Mouse (Mus musculus) limb, embryonic 13.5 days (tissue): ENCODE results near the gene Cux2. TPM values are rescaled to one million over a fixed set of nuclear protein-coding genes. Genes with fewer than 3 reads are reported as not detected.

Source experiments
- ATAC-seq: fragments of 200-750 bp; cut with Nextera tagmentation; 2 replicates; pipeline ENCODE4 v1.8.0; 2017; ENCODE audit warnings: low read depth, moderate number of reproducible peaks, moderate TSS enrichment; ENCODE audit not compliant: low FRiP score
- H3K27ac ChIP-seq: fragments of 300-500 bp; sonication (generic); 2 replicates; pipeline ENCODE4 v1.5.1; 2015; ENCODE audit warnings: inconsistent platforms, mild to moderate bottlenecking, moderate library complexity
- H3K27me3 ChIP-seq: fragments of 300-500 bp; sonication (generic); 2 replicates; pipeline ENCODE4 v1.6.1; 2015; ENCODE audit warnings: mild to moderate bottlenecking, inconsistent platforms
- H3K36me3 ChIP-seq: fragments of 300-500 bp; sonication (generic); 2 replicates; pipeline ENCODE4 v1.6.1; 2015; ENCODE audit warnings: inconsistent platforms, mild to moderate bottlenecking, moderate library complexity
- H3K4me1 ChIP-seq: fragments of 300-500 bp; sonication (generic); 2 replicates; pipeline ENCODE4 v1.6.1; 2015; ENCODE audit warnings: inconsistent platforms
- H3K4me2 ChIP-seq: fragments of 300-500 bp; sonication (generic); replicated peaks from 2 replicates; pipeline ENCODE4 v1.6.1; 2015; ENCODE audit warnings: inconsistent platforms, mild to moderate bottlenecking, moderate library complexity
- H3K4me3 ChIP-seq: fragments of 300-500 bp; sonication (generic); 2 replicates; pipeline ENCODE4 v1.5.1; 2015; ENCODE audit warnings: moderate library complexity, mild to moderate bottlenecking, inconsistent platforms
- H3K9ac ChIP-seq: fragments of 300-500 bp; sonication (generic); 2 replicates; pipeline ENCODE4 v1.6.1; 2015; ENCODE audit warnings: mild to moderate bottlenecking, inconsistent platforms
- H3K9me3 ChIP-seq: fragments of 300-500 bp; sonication (generic); 2 replicates; pipeline ENCODE4 v1.6.1; 2016; ENCODE audit warnings: inconsistent platforms
- WGBS: fragments of 180-500 bp; shearing (Covaris S2); methylation state at CpG from one replicate; pipeline ENCODE4 v1.1.7; 2015; 5-methylcytosine and 5-hydroxymethylcytosine counted together
- polyA plus RNA-seq: library from polyadenylated mRNA; unstranded; fragments of >200 nt; fragmentation: Nextera tagmentation; extraction: Ambion mirVana; gene quantifications from 2 replicates; pipeline ENCODE4 v1.2.1, GENCODE M21; 2015

Cux2 gene
- polyA plus RNA-seq, 1 experiment from 2014 or later: 4.1 TPM

DNA sequence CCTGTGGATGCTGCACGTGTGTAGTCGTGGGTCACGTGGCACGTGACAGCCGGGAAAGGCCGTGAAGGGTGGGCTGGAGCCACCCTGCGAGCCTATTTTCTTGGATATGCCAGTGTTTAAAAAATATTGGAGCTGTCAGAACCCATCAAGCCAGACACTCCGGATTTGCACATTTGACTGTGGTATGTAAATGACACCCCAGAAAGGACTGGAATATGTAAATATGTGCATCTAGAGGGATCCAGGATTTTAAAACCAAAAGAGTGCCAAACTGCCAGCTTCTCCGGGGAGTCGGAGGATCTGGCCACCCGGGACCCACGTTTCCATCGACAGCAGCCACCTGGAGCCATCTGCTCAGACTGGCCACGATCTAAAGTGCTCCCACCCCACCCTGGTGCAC is 145.1 kb downstream of the Cux2 start:
- no peak for ATAC-seq
- no peak overlapping the region for H3K9ac ChIP-seq
- WGBS: 90% methylated on average over 14 of the region's 14 CpGs

DNA sequence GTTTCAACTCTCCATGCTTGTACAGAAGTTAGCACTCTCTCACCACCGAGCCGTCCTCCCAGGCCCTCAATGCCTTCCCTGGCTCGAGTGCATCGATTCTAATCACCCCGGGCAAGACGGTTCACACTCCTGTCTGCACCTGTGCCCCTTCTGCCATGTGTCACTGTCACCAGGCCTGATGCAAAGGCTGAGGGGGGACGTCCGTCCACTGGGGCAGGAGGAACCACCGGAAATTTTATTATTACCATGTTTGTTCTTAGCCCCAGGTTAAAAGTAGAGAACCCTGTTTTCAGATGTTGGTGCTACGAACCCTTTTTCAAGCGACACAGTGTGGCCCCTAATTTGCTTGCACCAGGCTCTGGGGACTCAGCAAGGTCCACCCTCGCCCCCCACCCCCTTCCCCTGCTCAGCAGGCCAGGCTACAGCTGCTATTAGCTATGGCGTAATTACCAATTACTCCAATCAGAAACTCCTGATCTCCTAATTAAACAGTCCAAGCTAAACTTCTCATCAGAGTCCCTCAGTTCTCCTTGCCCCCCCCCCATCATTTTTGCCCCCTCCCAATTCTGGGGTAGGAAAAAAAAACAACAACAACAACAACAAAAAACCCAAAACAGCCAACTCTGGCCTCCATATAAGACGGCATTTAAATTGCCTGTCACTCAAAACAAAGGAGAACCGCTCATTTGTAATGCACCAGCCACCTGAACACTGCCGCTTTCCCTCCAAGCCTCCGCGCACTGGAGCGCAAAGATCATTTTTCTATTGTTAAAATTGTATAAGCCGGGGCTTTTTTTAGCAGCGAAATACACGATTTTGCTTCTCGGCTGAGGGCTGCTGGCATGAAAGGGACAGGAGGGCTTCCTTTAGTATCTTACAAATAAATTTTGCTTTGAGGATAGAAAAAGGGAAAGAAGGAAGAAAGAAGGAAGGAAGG is 146.8 kb downstream of the Cux2 start:
- 37% methylated on average over 23 of the region's 23 CpGs for WGBS
- peaks cover 11% of the 10 kb centered on the region for H3K4me1 ChIP-seq
- no peak for ATAC-seq

More for the DNA sequence above, 145.1 kb downstream of the Cux2 start:
- H3K4me1 ChIP-seq: peaks cover 11% of the 10 kb centered on the region
- no peaks in the 10 kb centered on the region for H3K27me3 ChIP-seq
- no peaks in the 10 kb centered on the region for H3K36me3 ChIP-seq
- H3K4me2 ChIP-seq: no peak overlapping the region
- no peak overlapping the region for H3K27ac ChIP-seq
- no peak overlapping the region for H3K4me3 ChIP-seq
- no peaks in the 10 kb centered on the region for H3K9me3 ChIP-seq

DNA sequence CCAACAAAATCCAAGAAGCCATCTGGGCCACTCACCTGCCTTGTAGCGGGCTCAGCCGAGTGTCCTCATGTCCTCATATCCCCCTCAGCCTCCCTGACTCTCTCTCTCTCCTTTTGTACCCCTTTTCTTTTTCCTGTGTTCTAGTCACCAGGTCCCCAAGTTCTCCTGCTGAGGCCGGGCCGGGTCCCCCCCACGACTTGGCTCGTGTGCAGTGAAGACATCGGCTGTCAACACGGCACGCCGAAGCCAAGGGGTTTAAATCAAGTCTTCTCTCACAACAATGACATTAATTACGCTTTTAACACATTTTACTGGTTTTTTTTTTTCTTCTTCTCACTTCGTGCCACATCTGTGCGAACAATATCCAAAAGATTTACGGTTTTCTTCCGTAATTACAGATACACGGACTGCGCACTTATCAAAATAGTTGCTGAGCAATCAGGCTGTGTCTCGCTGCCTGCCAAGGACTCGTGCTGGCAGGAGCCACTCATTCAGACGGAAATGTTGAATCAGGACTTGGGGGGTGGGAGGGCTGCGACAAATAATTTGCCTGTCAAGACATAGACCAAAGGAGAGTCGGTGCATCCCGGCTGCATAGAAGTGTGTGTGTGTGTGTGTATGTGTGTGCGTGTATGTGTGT is 154.7 kb downstream of the Cux2 start:
- H3K4me1 ChIP-seq: peaks cover 15% of the 10 kb centered on the region
- 0 out of 2 replicates have a peak overlapping the region, but pooled peaks have one; percentile 9 for H3K4me2 ChIP-seq
- no peaks in the 10 kb centered on the region for H3K9me3 ChIP-seq
- no peak overlapping the region for H3K4me3 ChIP-seq
- WGBS: 37% methylated on average over 24 of the region's 24 CpGs
- no peaks in the 10 kb centered on the region for H3K36me3 ChIP-seq
- H3K9ac ChIP-seq: no peak overlapping the region
- H3K27ac ChIP-seq: no peak overlapping the region
- peaks cover 25% of the 10 kb centered on the region; the same call in 1 of the 2 replicates for H3K27me3 ChIP-seq
- ATAC-seq: no peak

More for the DNA sequence above, 146.8 kb downstream of the Cux2 start:
- Histone ChIP-seq H3K9ac (no peak overlapping the region), H3K9me3 (no peaks in the 10 kb centered on the region), H3K4me2 (no peak overlapping the region), H3K27ac (no peak overlapping the region), H3K27me3 (no peaks in the 10 kb centered on the region), H3K4me3 (no peak overlapping the region), H3K36me3 (no peaks in the 10 kb centered on the region)

DNA sequence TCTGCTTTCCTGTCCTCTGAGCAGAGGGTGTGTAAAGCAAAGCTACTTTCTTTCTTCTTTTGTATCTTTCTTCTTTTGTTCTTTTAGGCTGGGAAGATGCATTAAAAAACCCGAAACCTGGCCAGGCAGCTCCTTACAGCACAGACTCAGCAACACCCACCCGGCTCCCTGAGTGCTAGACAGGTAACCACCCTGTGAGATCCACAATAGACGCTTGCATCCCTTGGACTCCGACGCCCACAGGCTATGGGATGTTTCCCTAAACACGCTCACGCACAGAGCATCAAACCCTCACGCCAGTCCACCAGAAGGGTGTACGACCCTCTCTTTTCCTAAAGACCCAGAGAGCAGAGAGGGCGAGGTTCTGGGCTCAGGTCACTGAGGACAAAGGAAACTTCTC is 155.3 kb downstream of the Cux2 start:
- ATAC-seq: no peak
- H3K27ac ChIP-seq: no peak overlapping the region
- no peaks in the 10 kb centered on the region for H3K36me3 ChIP-seq
- H3K4me1 ChIP-seq: peaks cover 15% of the 10 kb centered on the region
- peaks cover 25% of the 10 kb centered on the region; the same call in 1 of the 2 replicates for H3K27me3 ChIP-seq
- WGBS: 66% methylated on average over 10 of the region's 10 CpGs
- H3K9ac ChIP-seq: no peak overlapping the region
- no peak overlapping the region for H3K4me2 ChIP-seq
- no peak overlapping the region for H3K4me3 ChIP-seq
- no peaks in the 10 kb centered on the region for H3K9me3 ChIP-seq

DNA sequence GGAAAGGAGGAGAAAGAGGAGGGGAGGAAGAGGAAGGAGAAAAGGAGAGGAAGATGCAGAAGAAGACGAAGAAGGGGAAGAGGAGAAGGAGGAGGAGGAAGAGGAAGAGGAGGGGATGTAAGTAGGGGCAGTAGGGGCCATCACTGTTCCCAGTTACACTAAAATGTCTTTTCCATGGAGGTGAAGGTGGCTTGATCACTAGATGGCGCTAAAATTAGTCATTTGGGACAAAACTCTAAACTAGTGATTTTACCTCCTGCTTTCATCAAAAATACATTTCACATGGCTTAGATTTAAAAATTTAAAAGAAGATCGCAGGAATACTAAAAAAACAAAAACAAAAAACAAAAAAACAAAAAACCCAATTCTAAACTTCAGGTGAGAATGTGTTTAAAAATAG is 156.3 kb downstream of the Cux2 start:
- no peak overlapping the region for H3K9ac ChIP-seq
- H3K9me3 ChIP-seq: no peaks in the 10 kb centered on the region
- H3K4me3 ChIP-seq: no peak overlapping the region
- 35% methylated on average over 3 of the region's 3 CpGs for WGBS
- ATAC-seq: no peak
- H3K4me1 ChIP-seq: peaks cover 15% of the 10 kb centered on the region
- H3K4me2 ChIP-seq: no peak overlapping the region
- peaks cover 25% of the 10 kb centered on the region; the same call in 1 of the 2 replicates for H3K27me3 ChIP-seq
- no peak overlapping the region for H3K27ac ChIP-seq
- no peaks in the 10 kb centered on the region for H3K36me3 ChIP-seq

DNA sequence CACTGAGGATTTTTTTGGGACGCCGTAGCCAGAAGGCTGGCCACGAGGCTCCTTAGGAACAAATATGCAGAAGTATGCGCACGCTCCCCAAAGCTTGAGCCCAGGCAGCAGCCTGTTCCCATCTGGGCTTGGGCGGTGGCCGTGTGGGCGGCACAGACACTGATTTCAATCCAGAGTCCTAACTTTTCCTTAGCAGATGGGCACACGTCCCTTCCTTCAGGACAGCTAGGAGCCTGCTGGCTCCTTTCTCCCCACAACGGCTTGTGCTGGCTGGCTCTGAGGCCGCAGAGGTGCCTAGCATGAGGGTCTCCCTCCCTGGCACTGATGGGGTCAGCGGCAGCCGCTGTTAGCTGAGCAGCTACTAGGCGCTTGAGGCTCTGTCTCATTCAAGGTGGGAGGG is 157.6 kb downstream of the Cux2 start:
- WGBS: 78% methylated on average over 14 of the region's 14 CpGs
- Histone ChIP-seq H3K4me1 (peaks cover 15% of the 10 kb centered on the region), H3K4me3 (no peak overlapping the region), H3K27ac (no peak overlapping the region), H3K9ac (no peak overlapping the region), H3K36me3 (no peaks in the 10 kb centered on the region), H3K9me3 (no peaks in the 10 kb centered on the region), H3K4me2 (no peak overlapping the region), H3K27me3 (peaks cover 25% of the 10 kb centered on the region; the same call in 1 of the 2 replicates)
- ATAC-seq: no peak

DNA sequence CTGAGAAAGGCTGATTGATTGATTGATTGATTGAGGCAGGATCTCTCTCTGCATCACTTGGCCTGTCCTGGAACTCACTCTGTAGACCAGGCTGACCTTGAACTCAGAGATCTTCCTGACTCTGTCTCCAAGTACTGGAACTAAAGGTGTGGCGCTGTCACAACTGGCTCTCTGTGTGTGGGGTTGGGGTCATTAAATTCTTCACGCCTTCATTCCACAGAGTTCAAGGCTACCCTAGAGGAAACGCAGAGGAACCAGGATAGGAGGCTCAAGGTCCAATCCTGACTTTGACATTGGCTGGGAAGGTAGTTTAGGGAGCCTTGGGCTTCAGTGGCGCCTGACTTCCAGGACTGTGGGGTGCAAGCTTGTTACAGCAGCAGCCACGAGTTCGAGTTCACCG is 159.0 kb downstream of the Cux2 start:
- Histone ChIP-seq H3K4me2 (no peak overlapping the region), H3K36me3 (no peaks in the 10 kb centered on the region; the same call in 1 of the 2 replicates), H3K27me3 (peaks cover 21% of the 10 kb centered on the region; the same call in 1 of the 2 replicates), H3K9me3 (peaks cover 4% of the 10 kb centered on the region; the same call in 1 of the 2 replicates), H3K9ac (no peak overlapping the region), H3K4me1 (peaks cover 14% of the 10 kb centered on the region), H3K27ac (no peak overlapping the region), H3K4me3 (no peak overlapping the region)
- 94% methylated on average over 7 of the region's 7 CpGs for WGBS
- ATAC-seq: no peak

GRCm38 (mm10) chr5:121889819-121890362 is 160.0 kb downstream of the Cux2 start:
- Histone ChIP-seq H3K4me3 (no peak overlapping the region), H3K9ac (no peak overlapping the region), H3K4me1 (peaks cover 3% of the 10 kb centered on the region), H3K27me3 (peaks cover 14% of the 10 kb centered on the region; the same call in 1 of the 2 replicates), H3K4me2 (no peak overlapping the region), H3K36me3 (no peaks in the 10 kb centered on the region; the same call in 1 of the 2 replicates), H3K27ac (no peak overlapping the region), H3K9me3 (peaks cover 6% of the 10 kb centered on the region; the same call in 1 of the 2 replicates)
- WGBS: 28% methylated on average over 9 of the region's 9 CpGs
- ATAC-seq: no peak

- Histone ChIP-seq H3K9ac (no peak overlapping the region), H3K27ac (no peak overlapping the region), H3K27me3 (0 out of 2 replicates have a peak, but pooled peaks cover 9% of the 10 kb centered on the region), H3K4me2 (no peak overlapping the region), H3K4me1 (no peaks in the 10 kb centered on the region), H3K9me3 (peaks cover 6% of the 10 kb centered on the region; the same call in 1 of the 2 replicates), H3K4me3 (no peak overlapping the region), H3K36me3 (no peaks in the 10 kb centered on the region; the same call in 1 of the 2 replicates)
- WGBS: 22% methylated on average over 13 of the region's 13 CpGs
- ATAC-seq: no peak
Measured at GRCm38 (mm10) chr5:121889375-121889774, 160.5 kb downstream of the Cux2 start.

DNA sequence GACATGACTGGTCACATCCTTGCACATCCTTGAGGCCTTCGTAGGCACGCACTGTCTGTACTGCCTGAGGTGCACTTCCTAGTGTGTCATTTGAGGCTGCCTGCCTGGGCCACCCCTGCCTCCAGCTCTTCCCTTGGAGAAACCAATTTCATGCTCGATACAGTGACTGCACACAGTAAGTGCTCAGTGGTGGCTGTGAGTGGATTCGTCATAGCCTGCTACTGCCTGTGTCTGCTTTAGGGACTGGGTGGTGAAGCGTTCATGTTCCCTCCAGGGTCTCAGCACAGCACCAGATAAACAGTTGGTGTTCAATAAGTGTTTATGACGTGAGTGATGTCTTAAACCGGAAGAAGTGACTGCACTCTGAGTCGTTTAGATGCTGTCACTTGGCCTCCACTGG is 166.5 kb downstream of the Cux2 start:
- Histone ChIP-seq H3K27ac (no peak overlapping the region), H3K36me3 (no peaks in the 10 kb centered on the region; the same call in 1 of the 2 replicates), H3K4me1 (peaks cover 8% of the 10 kb centered on the region; the same call in 1 of the 2 replicates), H3K9me3 (peaks cover 6% of the 10 kb centered on the region; the same call in 1 of the 2 replicates), H3K4me2 (no peak overlapping the region), H3K4me3 (no peak overlapping the region), H3K9ac (no peak overlapping the region), H3K27me3 (no peaks in the 10 kb centered on the region)
- WGBS: 71% methylated on average over 8 of the region's 8 CpGs
- no peak for ATAC-seq

- no peaks in the 10 kb centered on the region for H3K9me3 ChIP-seq
- no peak overlapping the region for H3K27ac ChIP-seq
- H3K9ac ChIP-seq: no peak overlapping the region
- no peaks in the 10 kb centered on the region for H3K27me3 ChIP-seq
- H3K4me2 ChIP-seq: no peak overlapping the region
- 69% methylated on average over 6 of the region's 6 CpGs for WGBS
- peaks cover 6% of the 10 kb centered on the region for H3K36me3 ChIP-seq
- H3K4me1 ChIP-seq: peaks cover 9% of the 10 kb centered on the region; the same call in 1 of the 2 replicates
- H3K4me3 ChIP-seq: no peak overlapping the region
- ATAC-seq: no peak
Measured at GRCm38 (mm10) chr5:121879211-121879610, 170.7 kb downstream of the Cux2 start.

GRCm38 (mm10) chr5:121878703-121879102 is 171.2 kb downstream of the Cux2 start:
- Histone ChIP-seq H3K4me1 (peaks cover 9% of the 10 kb centered on the region; the same call in 1 of the 2 replicates), H3K27ac (no peak overlapping the region), H3K27me3 (no peaks in the 10 kb centered on the region), H3K4me3 (no peak overlapping the region), H3K9me3 (no peaks in the 10 kb centered on the region), H3K9ac (no peak overlapping the region), H3K36me3 (peaks cover 6% of the 10 kb centered on the region), H3K4me2 (no peak overlapping the region)
- ATAC-seq: no peak
- WGBS: 79% methylated on average over 17 of the region's 17 CpGs
